Mouse (Mus musculus) frontal cortex, adult (tissue): ENCODE data around the gene Morn4.

ENCODE experiments used
- ATAC-seq: cut with Nextera tagmentation; 2 replicates; pipeline ENCODE4 v1.9.2; 2017; ENCODE audit warnings: mild to moderate bottlenecking, moderate library complexity, mixed read lengths; ENCODE audit not compliant: low TSS enrichment

Gene Morn4

DNA sequence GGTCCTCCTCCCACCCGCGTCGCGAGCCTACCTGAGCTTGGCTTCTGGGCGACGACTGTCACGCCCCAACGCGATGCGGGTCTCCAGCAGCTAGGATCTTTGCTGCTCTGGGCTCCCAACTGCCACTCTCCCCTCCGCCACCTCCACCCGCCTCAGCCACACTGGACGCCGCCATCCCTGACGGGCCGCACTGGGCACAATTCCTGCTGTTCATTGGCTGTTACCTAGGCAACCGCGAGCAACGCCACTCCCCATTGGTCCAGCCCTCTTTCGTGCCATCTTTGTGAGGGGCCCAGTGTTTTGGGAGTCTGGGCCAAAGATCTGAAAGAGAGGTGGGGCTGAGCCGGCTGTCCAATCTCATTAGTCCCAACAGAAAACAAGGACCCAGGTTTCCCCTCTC, at the start of gene Morn4:
Gene Morn4 (minus strand): TSS at position 192 of the 400 bp plus-strand sequence.
- peak; percentile 87 for ATAC-seq

- ATAC-seq, result no peak
Observed at GRCm38 (mm10) chr19:42135070-42135469, 48.9 kb upstream of the Morn4 start.

DNA sequence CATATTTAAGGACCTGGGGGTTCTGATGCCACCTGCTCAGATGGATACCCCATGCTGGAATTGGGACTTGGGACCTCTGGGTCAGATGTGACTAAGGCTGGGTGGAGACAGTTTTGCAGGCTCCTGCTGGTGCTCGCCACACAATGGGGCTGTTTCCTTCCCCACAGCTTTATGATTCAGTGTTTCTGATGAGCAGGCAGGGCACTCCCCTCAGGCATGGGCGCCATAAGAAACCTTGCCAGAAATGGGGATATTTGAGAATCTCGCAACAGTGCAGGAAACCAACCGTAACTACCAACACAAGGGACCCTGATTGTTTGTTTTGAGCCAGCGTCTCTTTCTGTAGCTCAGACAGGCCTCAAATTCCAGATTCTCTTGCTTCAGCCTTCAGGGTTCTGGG, 44.9 kb upstream of the Morn4 start:
- no peak for ATAC-seq

DNA sequence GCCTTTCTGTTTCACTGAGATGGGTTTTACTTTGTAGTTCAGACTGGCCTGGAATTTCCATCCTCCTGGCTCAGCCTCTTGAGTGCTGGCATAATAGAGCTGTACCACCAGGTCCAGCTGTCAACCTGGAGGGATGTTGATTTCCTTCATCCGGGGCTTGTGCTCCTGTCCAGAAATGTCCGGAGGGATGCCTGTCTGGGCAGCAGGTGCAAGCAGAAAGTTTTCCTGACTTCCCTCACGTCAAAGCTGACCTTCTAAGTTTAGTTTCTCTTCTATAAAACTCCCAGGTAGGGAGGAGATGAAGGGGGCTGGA, 44.1 kb upstream of the Morn4 start:
- ATAC-seq, result no peak

DNA sequence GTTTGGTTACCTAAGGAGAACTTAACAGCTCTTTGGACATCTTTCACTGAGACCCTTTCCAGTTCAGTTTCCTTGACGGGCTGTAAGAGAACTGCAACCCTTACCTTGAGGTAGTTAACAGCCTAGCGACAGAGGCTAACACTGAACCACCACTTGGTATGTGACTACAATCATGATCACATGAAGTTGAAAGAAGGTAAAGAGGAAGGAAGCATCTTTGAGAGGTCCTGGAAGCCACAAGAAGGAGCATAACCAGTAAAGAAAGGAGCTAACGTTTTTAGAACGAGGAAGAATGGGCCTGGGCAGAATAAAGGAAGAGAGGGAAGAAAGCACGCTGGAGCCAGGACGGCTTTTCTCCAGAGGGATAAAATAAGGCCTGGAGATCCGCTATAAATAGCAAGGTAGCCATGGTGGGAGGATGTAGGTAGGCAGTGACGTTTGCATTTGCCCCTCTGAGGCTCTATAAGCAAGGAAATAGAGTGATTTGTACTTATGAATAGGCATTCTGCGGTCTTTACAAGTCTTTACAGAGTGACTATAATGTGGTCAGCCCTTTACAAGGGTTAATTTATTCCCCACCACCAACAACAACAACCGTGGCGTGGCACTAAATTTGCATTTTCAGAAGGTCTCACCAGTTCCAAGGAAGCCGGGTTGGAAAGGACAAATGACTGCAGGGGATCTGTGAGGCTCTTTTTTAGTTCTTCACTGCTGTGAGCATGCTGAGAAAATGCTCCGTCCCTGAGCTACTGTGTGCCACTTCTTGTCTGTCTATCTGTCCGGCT, 43.5 kb upstream of the Morn4 start:
- ATAC-seq, result peak; percentile 22

GRCm38 (mm10) chr19:42128787-42129508, 42.8 kb upstream of the Morn4 start, which contains the start of gene Avpi1:
Gene Avpi1, minus strand, starts transcription at chr19:42129059.
- ATAC-seq, result peak; percentile 79

DNA sequence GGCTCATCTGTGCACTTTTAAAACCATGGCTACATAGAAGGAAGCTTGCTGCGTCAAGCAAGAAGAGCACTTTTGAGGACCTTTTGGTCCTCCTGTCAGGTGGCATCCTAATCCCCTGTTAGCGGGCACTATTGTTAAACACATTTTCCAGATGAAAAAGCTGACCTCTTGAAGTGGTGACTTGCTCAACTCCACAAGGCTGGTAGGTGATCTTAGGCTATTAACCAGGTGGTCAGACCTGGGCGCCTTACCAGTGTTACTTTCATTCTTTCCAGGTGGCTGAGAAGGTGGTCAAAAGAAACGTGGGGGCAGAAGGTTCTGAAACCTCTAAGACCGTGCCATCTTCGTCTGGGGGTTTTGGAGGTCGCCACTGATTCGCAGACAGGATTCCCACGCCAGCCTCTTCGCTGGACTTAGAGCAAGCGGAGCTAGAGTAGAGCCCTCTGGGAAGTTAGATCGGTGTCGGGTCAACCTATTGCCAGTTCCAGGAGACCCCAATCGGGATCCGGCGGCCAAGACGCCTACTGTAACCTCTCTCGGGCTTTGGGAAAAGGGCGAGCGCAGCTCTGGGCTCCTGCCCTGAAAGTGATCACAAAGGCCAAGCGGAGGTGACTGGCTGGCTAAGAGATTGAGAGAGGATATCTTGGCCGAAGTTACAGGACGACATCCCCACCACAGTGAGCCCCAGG, 42.0 kb upstream of the Morn4 start:
- ATAC-seq, result no peak

DNA sequence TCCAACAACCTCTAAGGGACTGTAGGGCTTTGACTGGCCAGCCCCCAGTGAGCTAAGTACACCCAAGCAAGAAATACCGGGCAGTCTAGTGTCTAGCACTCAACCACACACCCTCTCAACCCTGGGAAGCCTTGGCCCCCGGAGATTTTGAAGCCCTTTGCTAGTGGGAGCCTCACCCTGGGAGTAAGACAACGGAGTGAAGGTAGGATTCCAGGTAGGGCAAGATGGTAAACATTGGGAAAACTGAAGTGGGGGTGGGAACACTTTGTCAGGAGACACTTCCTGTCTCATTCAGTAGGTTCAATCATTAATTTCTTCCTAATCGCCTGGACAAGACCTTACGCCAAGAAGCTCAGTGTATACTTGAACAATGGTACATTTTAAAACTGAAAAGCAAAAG, 40.9 kb upstream of the Morn4 start:
- no peak for ATAC-seq

GRCm38 (mm10) chr19:42126219-42126605, 40.1 kb upstream of the Morn4 start:
- no peak for ATAC-seq

DNA sequence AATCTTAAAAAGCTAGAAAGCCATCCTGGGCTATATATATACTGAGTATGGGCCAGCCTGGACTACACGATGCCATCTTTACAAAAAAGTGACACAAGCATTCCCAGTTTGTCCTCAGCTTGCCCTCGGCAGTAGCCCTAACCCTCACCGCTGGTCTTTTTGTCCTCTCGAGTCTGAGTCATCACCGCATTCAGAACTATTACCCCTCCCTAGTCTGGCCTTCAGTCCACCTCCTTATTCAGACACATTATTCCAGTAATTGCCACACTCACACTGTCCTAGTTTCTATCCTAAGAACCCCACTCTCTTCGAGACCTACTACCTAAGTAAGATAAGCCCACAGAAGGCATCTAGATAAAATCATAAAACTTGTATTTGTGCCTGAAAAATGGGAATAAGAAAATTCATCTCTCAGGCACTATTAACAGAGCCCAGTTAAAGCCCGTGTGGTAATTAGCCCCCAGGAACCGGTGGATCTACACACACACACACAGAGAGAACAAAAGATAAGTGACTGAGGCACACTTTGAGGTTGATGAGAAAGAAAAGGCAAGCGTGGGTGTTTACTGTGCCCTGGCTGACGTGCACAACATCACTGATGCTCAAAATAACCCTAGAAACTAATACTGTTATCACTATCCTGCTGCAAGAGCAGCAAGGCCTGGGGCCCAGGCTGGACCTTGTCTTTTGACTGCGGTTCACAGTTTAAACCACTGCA, 39.5 kb upstream of the Morn4 start:
- ATAC-seq, result no peak

GRCm38 (mm10) chr19:42124684-42125083, 38.5 kb upstream of the Morn4 start:
- ATAC-seq, result no peak

DNA sequence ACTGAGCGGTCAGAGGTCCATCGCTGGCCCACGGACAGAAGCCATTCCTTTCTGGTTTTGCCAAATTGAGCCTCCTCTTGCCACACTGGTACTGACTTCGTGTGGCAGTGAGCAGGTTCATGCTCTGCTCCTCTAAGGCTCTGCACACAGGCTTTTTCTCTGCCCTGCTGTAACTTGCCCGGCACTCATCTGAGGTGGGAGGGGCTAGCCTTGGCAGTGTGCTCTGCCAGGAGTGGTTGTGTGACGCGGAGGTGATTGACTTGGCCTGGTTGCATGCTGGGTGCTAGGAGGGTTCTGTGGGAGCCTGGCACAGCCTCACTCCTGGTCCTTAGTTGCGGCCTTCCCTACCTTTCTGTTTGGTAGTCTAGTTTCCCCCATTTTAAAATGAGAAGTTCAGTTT, 34.3 kb upstream of the Morn4 start:
- no peak for ATAC-seq

DNA sequence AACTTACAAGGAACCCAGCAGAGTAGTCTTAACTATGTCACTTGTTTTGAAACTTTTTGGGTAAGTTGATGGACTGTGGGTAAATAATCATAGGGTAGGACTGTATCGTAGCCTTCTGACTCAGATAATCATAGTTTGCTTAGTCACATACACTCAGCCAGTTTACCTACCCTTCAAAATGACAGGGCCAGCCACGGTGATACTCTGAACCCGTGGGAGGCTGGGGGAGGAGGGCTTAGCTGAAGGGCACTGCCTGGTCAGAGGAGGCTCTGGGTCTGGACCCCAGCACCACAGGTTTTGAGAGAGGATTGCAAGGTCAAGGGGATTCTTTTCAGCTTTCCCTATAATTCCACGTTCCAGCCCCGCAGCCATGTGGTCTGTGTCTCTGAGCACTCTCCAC, 32.4 kb upstream of the Morn4 start:
- no peak for ATAC-seq

DNA sequence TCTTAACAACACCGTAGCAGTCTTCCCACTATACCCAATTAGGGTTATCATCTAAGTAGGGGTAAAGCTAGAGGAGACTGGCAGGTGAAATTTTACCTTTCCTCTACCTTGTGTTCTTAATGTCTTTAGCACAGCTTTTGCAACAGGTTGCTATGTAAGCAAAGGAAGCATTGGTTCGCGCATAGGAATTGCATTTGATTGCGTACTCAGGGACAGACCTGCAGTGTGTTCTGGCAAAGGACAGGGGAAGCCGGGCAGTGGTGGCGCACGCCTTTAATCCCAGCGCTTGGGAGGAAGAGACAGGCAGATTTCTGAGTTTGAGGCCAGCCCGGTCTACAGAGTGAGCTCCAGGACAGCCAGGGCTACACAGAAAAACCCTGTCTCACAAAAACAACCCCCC, 32.0 kb upstream of the Morn4 start:
- ATAC-seq, result no peak

- ATAC-seq, result no peak
Observed at GRCm38 (mm10) chr19:42115783-42116335, 29.7 kb upstream of the Morn4 start.

GRCm38 (mm10) chr19:42104681-42105080, 18.5 kb upstream of the Morn4 start:
- no peak for ATAC-seq

DNA sequence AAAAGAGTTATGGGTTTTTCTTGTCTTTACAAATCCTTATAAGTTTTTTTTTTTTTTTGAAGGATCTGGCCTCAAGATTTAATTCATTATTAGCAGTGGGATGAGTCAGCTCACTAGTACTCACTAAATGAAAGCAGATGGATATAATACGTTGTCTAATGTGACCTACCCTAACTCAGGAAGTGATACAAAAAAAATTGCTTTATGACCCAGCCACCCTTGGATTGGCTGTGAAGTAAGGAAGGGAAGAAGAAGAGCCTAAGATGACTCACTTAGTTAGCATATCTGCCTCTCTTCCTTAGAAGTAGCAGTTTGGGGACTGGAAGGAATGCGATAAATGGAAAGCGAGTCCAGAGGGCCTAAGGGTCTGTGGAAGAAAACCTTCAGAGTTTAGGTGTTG, 13.2 kb upstream of the Morn4 start:
- no peak for ATAC-seq

DNA sequence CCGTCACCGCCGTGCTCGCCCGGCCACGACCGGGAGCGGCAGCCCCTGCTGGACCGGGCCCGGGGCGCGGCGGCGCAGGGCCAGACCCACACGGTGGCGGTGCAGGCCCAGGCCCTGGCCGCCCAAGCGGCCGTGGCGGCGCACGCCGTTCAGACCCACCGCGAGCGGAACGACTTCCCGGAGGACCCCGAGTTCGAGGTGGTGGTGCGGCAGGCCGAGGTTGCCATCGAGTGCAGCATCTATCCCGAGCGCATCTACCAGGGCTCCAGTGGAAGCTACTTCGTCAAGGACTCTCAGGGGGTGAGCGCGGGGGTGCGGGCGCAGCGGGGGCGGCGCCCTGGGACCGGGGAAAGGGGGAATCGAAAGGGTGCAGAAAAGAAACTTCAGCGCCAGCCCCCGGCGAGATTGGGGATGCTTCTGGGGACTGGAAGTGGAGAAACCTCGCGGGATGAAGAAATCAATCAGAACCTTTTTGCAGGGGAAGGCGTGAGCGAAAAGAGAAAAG, 4.5 kb upstream of the Morn4 start:
- ATAC-seq, result peak; percentile 21; the same call in 1 of the 2 replicates

DNA sequence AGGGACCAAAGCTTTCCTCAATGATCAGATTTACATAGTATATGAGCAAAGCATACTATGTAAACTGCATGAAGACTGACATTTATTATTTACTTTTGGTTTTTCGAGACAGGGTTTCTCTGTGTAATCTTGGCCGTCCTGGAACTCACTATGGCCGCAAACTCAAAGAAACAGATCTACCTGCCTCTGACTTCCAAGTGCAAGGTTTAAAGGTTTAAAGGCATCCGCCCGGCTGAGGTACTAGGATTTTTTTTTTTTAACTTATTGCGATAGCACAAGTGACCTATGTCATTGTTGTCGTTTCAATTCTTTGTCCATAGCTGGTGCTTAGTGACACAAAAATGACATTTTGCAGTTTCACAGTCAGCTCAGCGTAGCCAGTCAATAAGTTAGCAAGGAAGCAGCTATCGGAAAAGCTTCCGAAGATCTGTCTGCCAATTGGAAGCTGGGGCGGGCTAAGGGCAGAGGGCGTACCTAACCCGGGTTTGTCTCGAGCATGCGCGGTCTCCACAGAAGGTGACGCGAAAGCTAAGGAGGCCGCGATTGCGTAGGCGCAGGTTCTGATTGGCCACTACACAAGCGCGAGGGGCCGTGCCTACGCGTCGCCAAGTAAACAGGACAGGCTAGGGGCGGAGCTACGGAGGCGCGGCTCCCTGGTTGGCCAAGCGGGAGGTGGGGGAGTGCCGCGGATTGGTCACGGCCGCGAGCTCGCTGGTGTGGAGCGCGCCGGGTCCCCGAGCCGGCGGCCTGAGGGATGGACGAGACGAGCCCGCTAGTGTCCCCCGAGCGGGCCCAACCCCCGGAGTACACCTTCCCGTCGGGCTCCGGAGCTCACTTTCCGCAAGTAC, 3.8 kb upstream of the Morn4 start, which contains the start of gene Pi4k2a:
Gene Pi4k2a (plus strand): TSS at position 723 of the 848 bp plus-strand sequence.
- peak; percentile 88 for ATAC-seq

- peak; percentile 10; the same call in 1 of the 2 replicates for ATAC-seq
Observed at GRCm38 (mm10) chr19:42089103-42089747, 3.1 kb upstream of the Morn4 start.
